Mouse (Mus musculus) CH12.LX (cell line): Measurements from ENCODE around the gene Lgi1. TPM values are rescaled to one million over a fixed set of nuclear protein-coding genes. Genes with fewer than 3 reads are reported as not detected.

Source experiments
- DNase-seq: peaks from one replicate; pipeline ENCODE4 v3.0.0-alpha.2; 2013; ENCODE audit errors: extremely low read depth
- H3K27ac ChIP-seq: 2 replicates; pipeline ENCODE4 v1.5.1; 2012; ENCODE audit warnings: low read depth, mild to moderate bottlenecking, control low read depth, moderate library complexity; ENCODE audit not compliant: insufficient read depth
- H3K27me3 ChIP-seq: replicated peaks from 2 replicates; pipeline ENCODE3; 2012; ENCODE audit warnings: inconsistent platforms
- H3K36me3 ChIP-seq, 2 experiments: replicated peaks in 1 of 2; 2 replicates each; pipeline versions ENCODE3 to v1.6.1; 2012; ENCODE audit warnings: inconsistent platforms in 1 of 2, low read length in 1 of 2, mild to moderate bottlenecking in 1 of 2, mixed read lengths in 1 of 2, moderate library complexity in 1 of 2; ENCODE audit not compliant: control insufficient read depth in 1 of 2, insufficient read depth in 1 of 2
- H3K4me1 ChIP-seq, 2 experiments: 2 replicates each; pipeline ENCODE4 v1.6.1; 2012; ENCODE audit warnings: inconsistent platforms in 1 of 2, moderate library complexity in 1 of 2; ENCODE audit not compliant: insufficient read depth in 2 of 2, control insufficient read depth in 1 of 2
- H3K4me2 ChIP-seq: 2 replicates; pipeline ENCODE4 v1.6.1; 2012; ENCODE audit warnings: low read depth, mild to moderate bottlenecking, control low read depth; ENCODE audit not compliant: poor library complexity, insufficient read depth, severe bottlenecking
- H3K4me3 ChIP-seq, 3 experiments: fragments of 150-350 bp in 1 of 3; sonication (generic) in 1 of 3; replicated peaks in 1 of 3; 2 replicates each; pipeline versions ENCODE3 to v1.5.1; 2011 to 2012; ENCODE audit warnings: low read depth in 2 of 3, low read length in 2 of 3, mild to moderate bottlenecking in 2 of 3, moderate library complexity in 2 of 3, control low read depth in 1 of 3, improper control_type of control experiment in 1 of 3, inconsistent platforms in 1 of 3, mixed read lengths in 1 of 3; ENCODE audit not compliant: poor library complexity in 1 of 3
- H3K79me2 ChIP-seq: replicated peaks from 2 replicates; pipeline ENCODE4 v1.6.1; 2012; ENCODE audit warnings: mild to moderate bottlenecking, moderate library complexity; ENCODE audit not compliant: control insufficient read depth, poor library complexity, insufficient read depth, severe bottlenecking; ENCODE audit errors: extremely low read depth
- H3K9ac ChIP-seq: 2 replicates; pipeline ENCODE4 v1.6.1; 2012; ENCODE audit warnings: low read depth, mild to moderate bottlenecking, control low read depth, moderate library complexity; ENCODE audit not compliant: insufficient read depth
- H3K9me3 ChIP-seq: replicated peaks from 2 replicates; pipeline ENCODE3; 2012; ENCODE audit warnings: low read length, inconsistent platforms, mixed read lengths
- CHD1 ChIP-seq: IDR thresholded peaks from 2 replicates; pipeline ENCODE4 v1.6.1; 2012; ENCODE audit warnings: low read depth, low read length, improper control_type of control experiment, inconsistent platforms
- CHD2 ChIP-seq: IDR thresholded peaks from 2 replicates; pipeline ENCODE4 v1.6.1; 2011; ENCODE audit warnings: low read length, improper control_type of control experiment
- CTCF ChIP-seq, 2 experiments: IDR thresholded peaks in 1 of 2; conservative IDR thresholded peaks in 1 of 2; 2 replicates each; pipeline ENCODE4 v1.5.1; 2011 to 2012; ENCODE audit warnings: low read depth in 2 of 2, low read length in 2 of 2, improper control_type of control experiment in 1 of 2, inconsistent platforms in 1 of 2, mild to moderate bottlenecking in 1 of 2, moderate library complexity in 1 of 2
- ELF1 ChIP-seq: IDR thresholded peaks from 2 replicates; pipeline ENCODE4 v1.6.1; 2014; ENCODE audit warnings: low read depth, mild to moderate bottlenecking, inconsistent platforms, low read length, improper control_type of control experiment
- ETS1 ChIP-seq: conservative IDR thresholded peaks from 2 replicates; pipeline ENCODE4 v1.6.1; 2012; ENCODE audit warnings: low read depth, mild to moderate bottlenecking, inconsistent platforms, low read length, improper control_type of control experiment, moderate library complexity
- GABPA ChIP-seq: IDR thresholded peaks from 2 replicates; pipeline ENCODE4 v1.6.1; 2012; ENCODE audit warnings: low read depth, low read length, improper control_type of control experiment, inconsistent platforms; ENCODE audit not compliant: insufficient replicate concordance
- IRF4 ChIP-seq: IDR thresholded peaks from 2 replicates; pipeline ENCODE4 v1.6.1; 2014; ENCODE audit warnings: low read depth, mild to moderate bottlenecking, inconsistent platforms, low read length, improper control_type of control experiment
- JUN ChIP-seq: IDR thresholded peaks from 2 replicates; pipeline ENCODE4 v1.6.1; 2011; ENCODE audit warnings: low read depth, mild to moderate bottlenecking, low read length, improper control_type of control experiment, moderate library complexity; ENCODE audit not compliant: insufficient read depth
- JUND ChIP-seq: conservative IDR thresholded peaks from 2 replicates; pipeline ENCODE4 v1.6.1; 2011; ENCODE audit warnings: low read depth, low read length, improper control_type of control experiment
- KAT2A ChIP-seq: IDR thresholded peaks from 2 replicates; pipeline ENCODE4 v1.6.1; 2012; ENCODE audit warnings: low read length, improper control_type of control experiment, inconsistent platforms; ENCODE audit not compliant: insufficient replicate concordance
- MAFK ChIP-seq: IDR thresholded peaks from 2 replicates; pipeline ENCODE4 v1.6.1; 2011; ENCODE audit warnings: low read length, improper control_type of control experiment; ENCODE audit not compliant: insufficient replicate concordance
- MAX ChIP-seq: IDR thresholded peaks from 2 replicates; pipeline ENCODE4 v1.6.1; 2011; ENCODE audit warnings: low read length, improper control_type of control experiment
- MAZ ChIP-seq: IDR thresholded peaks from 2 replicates; pipeline ENCODE4 v1.6.1; 2012; ENCODE audit warnings: low read depth, mild to moderate bottlenecking, inconsistent platforms, low read length, improper control_type of control experiment, moderate library complexity
- MYC ChIP-seq: IDR thresholded peaks from 2 replicates; pipeline ENCODE4 v1.6.1; 2011; ENCODE audit warnings: low read depth, mild to moderate bottlenecking, improper control_type of control experiment, low read length
- NELFE ChIP-seq: IDR thresholded peaks from 2 replicates; pipeline ENCODE4 v1.6.1; 2011; ENCODE audit warnings: low read depth, low read length, improper control_type of control experiment
- POLR2A ChIP-seq: IDR thresholded peaks from 2 replicates; pipeline ENCODE4 v1.6.1; 2011; ENCODE audit warnings: low read depth, mild to moderate bottlenecking, improper control_type of control experiment, low read length
- RCOR1 ChIP-seq: conservative IDR thresholded peaks from 2 replicates; pipeline ENCODE4 v1.6.1; 2012; ENCODE audit warnings: low read depth, mild to moderate bottlenecking, inconsistent platforms, low read length, improper control_type of control experiment
- SIN3A ChIP-seq: IDR thresholded peaks from 2 replicates; pipeline ENCODE4 v1.6.1; 2012; ENCODE audit warnings: low read length, improper control_type of control experiment, inconsistent platforms
- SMC3 ChIP-seq: IDR thresholded peaks from 2 replicates; pipeline ENCODE4 v1.6.1; 2011; ENCODE audit warnings: low read depth, low read length, improper control_type of control experiment
- USF2 ChIP-seq: conservative IDR thresholded peaks from 2 replicates; pipeline ENCODE4 v1.6.1; 2011; ENCODE audit warnings: low read depth, low read length, improper control_type of control experiment
- ZC3H11A ChIP-seq: IDR thresholded peaks from 2 replicates; pipeline ENCODE4 v1.6.1; 2012; ENCODE audit warnings: low read depth, mild to moderate bottlenecking, inconsistent platforms, low read length, improper control_type of control experiment
- ZKSCAN1 ChIP-seq: IDR thresholded peaks from 2 replicates; pipeline ENCODE4 v1.6.1; 2012; ENCODE audit warnings: low read depth, inconsistent platforms, low read length, improper control_type of control experiment, borderline replicate concordance
- ZNF384 ChIP-seq: IDR thresholded peaks from 2 replicates; pipeline ENCODE4 v1.6.1; 2012; ENCODE audit warnings: low read depth, low read length, improper control_type of control experiment, inconsistent platforms
- dilution Hi-C: fragments of 300-500 bp; cut with MboI; formaldehyde crosslinking; loops from 2 replicates; pipeline ENCODE4 v1.14.3; 2020; ENCODE audit warnings: low sequenced_read_pairs; ENCODE audit not compliant: extremely low pct_unique_long_range_greater_than_20kb, extremely low pct_ligation_motif_present
- in situ Hi-C: fragments of 300-500 bp; cut with MboI; formaldehyde crosslinking; loops from 3 replicates; pipeline ENCODE4 v1.14.3; 2019; ENCODE audit warnings: low sequenced_read_pairs, low pct_ligation_motif_present, low pct_unique_long_range_greater_than_20kb, mixed read lengths
- polyA plus RNA-seq: library from polyadenylated mRNA; unstranded; fragments of >175 nt; gene quantifications from 2 replicates; pipeline ENCODE4 v1.2.1, GENCODE M21; 2012; ENCODE audit warnings: low read depth; ENCODE audit not compliant: insufficient read length
- total RNA-seq, 2 experiments: library from RNA; depleted of rRNA; stranded (reverse); fragments of 300-350 nt in 1 of 2; fragments of >200 nt in 1 of 2; gene quantifications; 2 replicates each; pipeline ENCODE4 v1.2.3; 2012 to 2014

The Lgi1 gene
- total and polyA plus RNA-seq, 3 experiments = 0.20 TPM; not detected in 2

- in situ Hi-C loops = no loop called here
- no peak for DNase-seq
- no peaks in the 10 kb centered on the region for H3K36me3 ChIP-seq
- no peaks in the 10 kb centered on the region for H3K79me2 ChIP-seq
- peaks cover 0 to 2% of the 10 kb centered on the region in 2 experiments; a peak in 1 of 4 replicates for H3K4me1 ChIP-seq
- no peaks in the 10 kb centered on the region for H3K27me3 ChIP-seq
- H3K27ac ChIP-seq = no peak overlapping the region
- no peak overlapping the region for H3K9ac ChIP-seq
- no peak for TF ChIP-seq ETS1
- TF ChIP-seq USF2 = no peak
- no peak for TF ChIP-seq MAFK
- no peak for TF ChIP-seq SIN3A
- no peak for TF ChIP-seq RCOR1
- TF ChIP-seq JUN = no peak
- no peak for TF ChIP-seq ZC3H11A
- TF ChIP-seq ZKSCAN1 = no peak
- TF ChIP-seq, all 38 proteins: peak for 0
- no peak overlapping the region for H3K4me3 ChIP-seq
- dilution Hi-C loops = no loop called here
- peaks cover 10% of the 10 kb centered on the region for H3K9me3 ChIP-seq
- H3K4me2 ChIP-seq = no peak overlapping the region
Measured at GRCm38 (mm10) chr19:38349013-38349341, 84.6 kb downstream of the Lgi1 start.

DNA sequence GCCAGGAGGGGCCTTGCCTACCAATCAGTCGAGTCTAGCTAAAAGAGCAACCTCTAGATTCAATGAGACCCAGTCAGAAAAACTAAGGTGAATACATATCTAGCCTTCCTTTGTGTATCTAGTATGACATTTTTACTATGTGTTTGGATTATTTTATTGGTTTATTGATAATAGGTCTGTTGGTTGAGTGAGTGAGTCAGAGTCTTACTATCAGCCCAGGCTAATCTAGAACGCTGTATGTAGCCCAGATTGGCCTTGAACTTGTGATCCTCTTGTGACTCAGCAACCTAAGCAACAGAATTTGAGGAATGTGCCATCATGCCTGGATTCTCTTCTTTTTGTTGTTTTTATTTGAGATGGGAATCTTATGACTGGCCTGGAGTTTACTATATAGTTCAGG, 86.9 kb downstream of the Lgi1 start:
- no peak for DNase-seq
- Histone ChIP-seq H3K27me3 (no peaks in the 10 kb centered on the region), H3K9me3 (peaks cover 2% of the 10 kb centered on the region)
- TF ChIP-seq NELFE (no peak), MAFK (no peak)
- TF ChIP-seq, all 38 proteins: peak for 0
- no peaks in the 10 kb centered on the region for H3K36me3 ChIP-seq
- dilution Hi-C loops = no loop called here
- H3K4me2 ChIP-seq = no peak overlapping the region
- no peaks in the 10 kb centered on the region for H3K79me2 ChIP-seq
- peaks cover 0 to 6% of the 10 kb centered on the region in 2 experiments; a peak in 1 of 4 replicates for H3K4me1 ChIP-seq
- no peak overlapping the region for H3K27ac ChIP-seq
- in situ Hi-C loops = loop anchor here (10.0 kb wide), 1 partner anchor 96 kb away; no protein-coding TSS in a partner anchor
- H3K9ac ChIP-seq = no peak overlapping the region
- no peak overlapping the region for H3K4me3 ChIP-seq

- Histone ChIP-seq H3K4me2 (no peak overlapping the region), H3K4me3 (no peak overlapping the region), H3K27ac (no peak overlapping the region), H3K27me3 (no peaks in the 10 kb centered on the region), H3K9ac (no peak overlapping the region), H3K36me3 (no peaks in the 10 kb centered on the region), H3K79me2 (no peaks in the 10 kb centered on the region), H3K4me1 (peaks cover 0 to 6% of the 10 kb centered on the region in 2 experiments; a peak in 1 of 4 replicates), H3K9me3 (no peaks in the 10 kb centered on the region)
- DNase-seq = no peak
- dilution Hi-C loops (no loop called here), in situ Hi-C loops (loop anchor here (10.0 kb wide), 1 partner anchor 97 kb away; no protein-coding TSS in a partner anchor)
- TF ChIP-seq CTCF (conservative IDR thresholded peaks at IDR 0.05 in 1 of 2, IDR thresholded peaks at IDR 0.05 in 1 of 2; ENCODE audit: low read depth in 2 of 2, low read length in 2 of 2) (no peak), SMC3 (no peak), CHD1 (no peak), GABPA (no peak), ELF1 (no peak), JUND (no peak), MAX (no peak), CHD2 (no peak), KAT2A (no peak), IRF4 (no peak), ZC3H11A (no peak), MAZ (no peak), POLR2A (no peak), MAFK (no peak), ZNF384 (no peak), ZKSCAN1 (no peak), MYC (no peak), SIN3A (no peak), USF2 (no peak)
Measured at GRCm38 (mm10) chr19:38351728-38352127, 87.4 kb downstream of the Lgi1 start.
